Mouse (Mus musculus) erythroblast, adult 5-6 weeks (primary cell): ENCODE measurements around the gene Fam166b. TPM values are rescaled to one million over a fixed set of nuclear protein-coding genes. Genes with fewer than 3 reads are reported as not detected.

Experiments used
- ATAC-seq: replicated peaks from 2 replicates; pipeline ENCODE4 v1.8.0; 2016; ENCODE audit warnings: moderate number of reproducible peaks, mild to moderate bottlenecking, moderate TSS enrichment, inconsistent platforms; ENCODE audit not compliant: poor library complexity, low FRiP score, severe bottlenecking
- total RNA-seq, 2 experiments: library from RNA; stranded (forward) in 1 of 2; stranded (reverse) in 1 of 2; fragments of 150-400 nt in 1 of 2; fragments of 200-764, 138-1000 nt in 1 of 2; gene quantifications; 2 replicates each; pipeline versions ENCODE4 v1.2.3 to v1.2.4; 2015 to 2017; ENCODE audit warnings: low replicate concordance in 2 of 2

The Fam166b gene
- total RNA-seq, 2 experiments from 2014 or later: not detected

DNA sequence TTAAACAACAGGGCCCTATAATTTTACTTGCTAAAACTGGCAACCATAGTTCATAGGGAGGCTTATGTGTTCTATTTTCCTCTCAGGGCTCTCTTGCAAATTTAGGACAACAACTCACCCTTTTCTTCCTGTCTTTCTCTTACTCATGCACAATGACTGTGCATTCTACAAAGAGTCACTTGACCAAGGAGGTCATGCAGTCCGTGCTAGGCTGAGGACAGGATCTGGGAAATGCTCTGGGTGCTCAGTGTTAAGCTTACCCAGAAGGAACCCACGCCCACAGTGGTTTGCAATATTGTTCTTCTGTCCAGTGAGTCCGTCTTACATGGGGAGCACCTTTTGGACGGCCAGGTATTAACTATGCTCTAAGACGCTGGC, 44.9 kb downstream of the Fam166b start:
- ATAC-seq: no peak

- no peak for ATAC-seq
Measured at GRCm38 (mm10) chr4:43383246-43384082, 45.5 kb downstream of the Fam166b start.

- ATAC-seq: no peak
Measured at GRCm38 (mm10) chr4:43382155-43383020, 46.5 kb downstream of the Fam166b start.

DNA sequence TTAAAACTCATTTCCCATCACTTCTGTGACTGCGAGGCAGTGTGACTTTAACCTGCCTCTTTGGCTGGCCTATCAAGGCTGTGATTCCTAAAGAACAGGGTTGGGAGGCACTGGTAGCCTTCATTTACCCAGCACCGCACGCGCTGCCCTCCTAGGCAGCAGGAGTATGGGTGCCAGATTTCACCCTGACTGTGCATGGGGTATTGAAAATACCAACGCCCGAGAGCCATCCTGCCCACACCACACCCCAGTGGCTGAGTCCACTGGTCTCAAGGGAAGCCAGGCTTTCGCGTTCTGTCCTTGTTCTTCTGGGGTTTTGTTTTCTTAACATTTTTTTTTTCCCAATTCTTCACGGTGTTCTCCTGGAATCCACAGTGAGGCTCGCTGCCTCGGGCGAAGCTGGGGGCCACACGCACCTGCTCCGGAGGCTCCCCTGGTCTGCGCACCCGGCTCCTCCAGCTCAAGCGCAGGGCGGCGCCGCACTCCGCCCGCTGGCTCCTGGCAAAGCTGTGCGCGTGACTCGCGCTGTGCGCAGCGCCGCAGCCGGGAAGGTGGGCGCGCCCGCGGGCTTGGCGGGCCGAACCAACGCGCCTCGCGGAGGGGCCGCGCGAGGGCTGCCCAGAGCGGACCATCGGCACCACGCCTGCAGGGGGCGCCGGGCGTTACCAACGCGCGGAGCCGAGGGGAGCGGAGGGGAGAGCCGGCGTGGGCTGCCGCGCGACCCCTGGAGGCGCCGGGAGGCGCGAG, 47.4 kb downstream of the Fam166b start, which contains the start of gene Rusc2:
TSS of gene Rusc2 (plus strand) at position 572 of the 747 bp plus-strand sequence.
- ATAC-seq: no peak

DNA sequence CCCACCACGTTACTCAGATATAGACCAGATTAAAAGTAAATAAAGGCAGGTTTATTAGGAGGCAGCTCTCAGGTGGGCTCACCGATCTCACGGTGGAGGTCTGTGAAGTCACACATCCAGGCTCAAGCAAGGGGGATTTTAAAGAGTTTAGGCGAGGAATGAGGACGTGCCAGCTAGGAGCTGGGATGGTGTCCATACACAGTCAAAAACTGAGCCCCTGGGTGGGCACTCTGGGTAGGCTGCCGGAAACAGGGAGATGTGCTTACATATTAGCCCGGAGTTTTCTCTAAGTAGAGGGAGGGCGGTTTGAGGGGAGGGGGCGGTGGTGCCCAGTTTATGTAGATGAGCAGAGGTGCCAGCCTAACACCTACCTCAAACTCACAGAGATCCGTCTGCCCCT, 48.0 kb downstream of the Fam166b start:
- no peak for ATAC-seq

DNA sequence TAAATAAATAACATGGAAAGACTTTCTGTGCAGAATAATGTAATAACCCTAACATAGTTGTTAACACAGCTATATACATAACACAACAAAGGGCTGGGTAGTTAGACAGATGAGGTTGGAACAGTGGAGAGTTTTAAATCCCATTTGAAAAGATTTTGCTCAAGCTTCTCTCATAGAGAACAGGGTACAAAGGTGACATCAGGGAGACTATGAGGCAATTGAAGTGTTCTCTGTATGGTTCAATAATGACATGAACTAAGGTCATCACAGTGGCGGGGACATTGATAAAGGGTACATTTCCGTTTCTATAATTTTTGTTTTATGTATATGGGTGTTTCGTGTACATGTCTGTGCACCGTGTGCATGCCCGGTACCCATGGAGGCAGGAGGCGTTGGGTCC, 49.3 kb downstream of the Fam166b start:
- no peak for ATAC-seq

Other genes with a start within 250 kb of the Fam166b start
- not detected in 2 replicates for gene Atp8b5, start 162.0 kb downstream of the Fam166b start, total RNA-seq (2015; ENCODE audit: low replicate concordance)
- gene Atp8b5, start 162.0 kb downstream of the Fam166b start, total RNA-seq (2017; ENCODE audit: low replicate concordance): 2.0 TPM in 1 of 2 replicates, not detected in the other
- gene Rusc2, start 47.2 kb downstream of the Fam166b start, total RNA-seq (2015; ENCODE audit: low replicate concordance): 0.63 TPM in 1 of 2 replicates, not detected in the other
- gene Rusc2, start 47.2 kb downstream of the Fam166b start, total RNA-seq (2017; ENCODE audit: low replicate concordance): 0.17 TPM in 1 of 2 replicates, not detected in the other
- 1.7 and 2.3 TPM in 2 replicates for gene Tesk1, start 12.8 kb upstream of the Fam166b start, total RNA-seq (2015; ENCODE audit: low replicate concordance)
- 0.98 and 1.5 TPM in 2 replicates for gene Tesk1, start 12.8 kb upstream of the Fam166b start, total RNA-seq (2017; ENCODE audit: low replicate concordance)
- gene Cd72, start 25.5 kb upstream of the Fam166b start, total RNA-seq (2015; ENCODE audit: low replicate concordance): 2.1 and 2.3 TPM in 2 replicates
- gene Cd72, start 25.5 kb upstream of the Fam166b start, total RNA-seq (2017; ENCODE audit: low replicate concordance): 0.43 and 7.9 TPM in 2 replicates
- not detected in 2 replicates for gene Sit1, start 54.6 kb upstream of the Fam166b start, total RNA-seq (2015; ENCODE audit: low replicate concordance)
- not detected in 2 replicates for gene Sit1, start 54.6 kb upstream of the Fam166b start, total RNA-seq (2017; ENCODE audit: low replicate concordance)
- 4.6 and 17.1 TPM in 2 replicates for gene Ccdc107, start 63.8 kb upstream of the Fam166b start, total RNA-seq (2015; ENCODE audit: low replicate concordance)
- gene Ccdc107, start 63.8 kb upstream of the Fam166b start, total RNA-seq (2017; ENCODE audit: low replicate concordance): 5.2 and 36.1 TPM in 2 replicates
- gene Arhgef39, start 70.6 kb upstream of the Fam166b start, total RNA-seq (2015; ENCODE audit: low replicate concordance): 22.4 and 40.9 TPM in 2 replicates
- 18.0 and 29.2 TPM in 2 replicates for gene Arhgef39, start 70.6 kb upstream of the Fam166b start, total RNA-seq (2017; ENCODE audit: low replicate concordance)
- gene Car9, start 77.8 kb upstream of the Fam166b start, total RNA-seq (2015; ENCODE audit: low replicate concordance): 0.63 TPM in 1 of 2 replicates, not detected in the other
- 0.56 and 0.77 TPM in 2 replicates for gene Car9, start 77.8 kb upstream of the Fam166b start, total RNA-seq (2017; ENCODE audit: low replicate concordance)
- gene Tpm2, start 94.6 kb upstream of the Fam166b start, total RNA-seq (2015; ENCODE audit: low replicate concordance): not detected in 2 replicates
- 3.3 and 4.9 TPM in 2 replicates for gene Tpm2, start 94.6 kb upstream of the Fam166b start, total RNA-seq (2017; ENCODE audit: low replicate concordance)
- 1.7 and 6.7 TPM in 2 replicates for gene Creb3, start 133.2 kb upstream of the Fam166b start, total RNA-seq (2015; ENCODE audit: low replicate concordance)
- gene Creb3, start 133.2 kb upstream of the Fam166b start, total RNA-seq (2017; ENCODE audit: low replicate concordance): 35.8 and 52.6 TPM in 2 replicates
- 47.8 and 86.3 TPM in 2 replicates for gene Tln1, start 133.6 kb upstream of the Fam166b start, total RNA-seq (2015; ENCODE audit: low replicate concordance)
- gene Tln1, start 133.6 kb upstream of the Fam166b start, total RNA-seq (2017; ENCODE audit: low replicate concordance): 197 and 262 TPM in 2 replicates
- gene Rgp1, start 149.6 kb upstream of the Fam166b start, total RNA-seq (2015; ENCODE audit: low replicate concordance): 8.6 and 10.6 TPM in 2 replicates
- 5.7 and 8.9 TPM in 2 replicates for gene Rgp1, start 149.6 kb upstream of the Fam166b start, total RNA-seq (2017; ENCODE audit: low replicate concordance)
- gene Gba2, start 149.7 kb upstream of the Fam166b start, total RNA-seq (2015; ENCODE audit: low replicate concordance): 4.2 and 7.3 TPM in 2 replicates
- 7.4 and 12.0 TPM in 2 replicates for gene Gba2, start 149.7 kb upstream of the Fam166b start, total RNA-seq (2017; ENCODE audit: low replicate concordance)
- not detected in 2 replicates for gene Msmp, start 155.4 kb upstream of the Fam166b start, total RNA-seq (2015; ENCODE audit: low replicate concordance)
- not detected in 2 replicates for gene Msmp, start 155.4 kb upstream of the Fam166b start, total RNA-seq (2017; ENCODE audit: low replicate concordance)
- gene Npr2, start 202.8 kb upstream of the Fam166b start, total RNA-seq (2015; ENCODE audit: low replicate concordance): not detected in 2 replicates
- gene Npr2, start 202.8 kb upstream of the Fam166b start, total RNA-seq (2017; ENCODE audit: low replicate concordance): 1.9 TPM in 1 of 2 replicates, not detected in the other
- not detected in 2 replicates for gene Spag8, start 224.5 kb upstream of the Fam166b start, total RNA-seq (2015; ENCODE audit: low replicate concordance)
- gene Spag8, start 224.5 kb upstream of the Fam166b start, total RNA-seq (2017; ENCODE audit: low replicate concordance): not detected in 2 replicates
- 2.9 and 9.6 TPM in 2 replicates for gene Hint2, start 227.3 kb upstream of the Fam166b start, total RNA-seq (2015; ENCODE audit: low replicate concordance)
- gene Hint2, start 227.3 kb upstream of the Fam166b start, total RNA-seq (2017; ENCODE audit: low replicate concordance): 13.6 and 18.1 TPM in 2 replicates
- gene Tmem8b, start 239.8 kb upstream of the Fam166b start, total RNA-seq (2015; ENCODE audit: low replicate concordance): 3.8 TPM in 1 of 2 replicates, not detected in the other
- 0.42 TPM in 1 of 2 replicates, not detected in the other for gene Tmem8b, start 239.8 kb upstream of the Fam166b start, total RNA-seq (2017; ENCODE audit: low replicate concordance)
- not detected in 2 replicates for gene Fam221b, start 240.0 kb upstream of the Fam166b start, total RNA-seq (2015; ENCODE audit: low replicate concordance)
- gene Fam221b, start 240.0 kb upstream of the Fam166b start, total RNA-seq (2017; ENCODE audit: low replicate concordance): 0.70 TPM in 1 of 2 replicates, not detected in the other